Mouse (Mus musculus) left cerebral cortex, adult 2 months (tissue): ENCODE measurements at regions not wholly inside any gene's neighbourhood (a gene's known extent, or its start where the extent isn't known, plus 50 kb on each side); places are given as distances from the start of the nearest gene placed in this dataset.
A peak's percentile ranks its signal among the peaks of the same experiment; 100 is the strongest.

Experiments
- DNase-seq, 2 experiments: peaks; one replicate each; pipeline ENCODE4 v3.0.0; 2021 to 2022; ENCODE audit warnings: low spot score in 2 of 2, mixed read lengths in 1 of 2; ENCODE audit errors: extremely low spot score in 1 of 2
- H3K27ac ChIP-seq: fragments of 200-600 bp; 2 replicates; pipeline ENCODE4 v1.8.1; 2022
- H3K4me3 ChIP-seq: fragments of 200-600 bp; 2 replicates; pipeline ENCODE4 v1.8.1; 2022
- CTCF ChIP-seq: fragments of 200-600 bp; IDR thresholded peaks from 2 replicates; pipeline ENCODE4 v1.8.1; 2022; ENCODE audit warnings: antibody characterized with exemption, mild to moderate bottlenecking, moderate library complexity
- intact Hi-C: fragments of 180-260 bp; cut with DNase I; formaldehyde crosslinking; loops from one replicate; pipeline ENCODE4 v1.15.1; 2025

DNA sequence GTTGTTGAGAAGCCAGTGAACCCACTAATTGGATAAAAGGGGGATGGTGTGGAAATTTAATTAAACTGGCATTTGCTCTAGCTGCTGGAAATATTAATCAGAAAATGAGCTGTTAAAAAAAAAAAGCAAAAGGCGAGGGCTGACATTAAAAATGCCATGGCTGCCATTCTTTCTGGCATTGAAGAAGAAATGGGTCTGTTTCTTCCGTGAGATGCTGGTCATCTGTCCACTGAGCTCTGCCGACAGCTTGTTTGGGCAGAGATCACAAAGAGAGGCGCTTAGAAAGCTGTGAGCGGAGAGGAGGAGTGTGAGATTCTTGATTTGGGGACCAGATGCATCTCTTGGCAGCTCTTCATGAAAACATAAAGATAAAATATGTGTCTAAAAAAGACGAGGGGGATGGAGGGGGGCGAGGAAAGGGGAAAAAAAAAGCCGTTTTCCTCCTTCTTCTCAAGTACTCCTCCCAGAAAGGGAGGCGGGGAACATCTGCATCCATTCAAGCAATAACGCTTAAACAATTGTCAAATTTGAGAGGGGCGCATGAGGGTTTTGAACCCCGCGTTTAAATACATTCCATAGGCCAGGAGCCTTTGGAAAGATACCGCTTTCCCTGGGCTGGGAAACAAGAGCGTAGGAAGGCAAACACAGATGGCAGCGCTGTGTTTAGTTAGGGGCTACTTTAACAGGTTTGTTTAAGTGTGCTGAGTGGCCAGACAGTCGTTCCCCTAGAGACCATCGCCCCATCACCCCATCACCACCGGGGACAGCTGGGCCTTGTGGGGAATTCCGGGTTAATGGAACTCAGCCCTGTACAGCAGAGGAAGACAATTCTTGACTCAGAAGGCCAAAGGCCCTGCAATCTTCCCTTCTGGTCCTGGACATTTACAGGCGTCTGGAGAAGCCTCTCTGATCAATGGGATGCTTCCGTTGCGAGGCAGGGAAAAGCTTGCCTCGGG is 109.2 kb upstream of the Slit3 start:
- DNase-seq: peak; percentile 29 to 42
- TF ChIP-seq CTCF: no peak
- intact Hi-C loops: loop anchor here (5.0 to 10.0 kb wide), 3 partner anchors 74 to 406 kb away; no protein-coding TSS in a partner anchor
- Histone ChIP-seq H3K4me3 (no peak overlapping the region), H3K27ac (no peak overlapping the region)

- Histone ChIP-seq H3K4me3 (no peak overlapping the region), H3K27ac (no peak overlapping the region)
- intact Hi-C loops: no loop called here
- TF ChIP-seq CTCF: no peak
- DNase-seq: no peak
These were observed 114.1 kb upstream of the Slit3 start for GRCm38 (mm10) chr11:35006773-35007567.

DNA sequence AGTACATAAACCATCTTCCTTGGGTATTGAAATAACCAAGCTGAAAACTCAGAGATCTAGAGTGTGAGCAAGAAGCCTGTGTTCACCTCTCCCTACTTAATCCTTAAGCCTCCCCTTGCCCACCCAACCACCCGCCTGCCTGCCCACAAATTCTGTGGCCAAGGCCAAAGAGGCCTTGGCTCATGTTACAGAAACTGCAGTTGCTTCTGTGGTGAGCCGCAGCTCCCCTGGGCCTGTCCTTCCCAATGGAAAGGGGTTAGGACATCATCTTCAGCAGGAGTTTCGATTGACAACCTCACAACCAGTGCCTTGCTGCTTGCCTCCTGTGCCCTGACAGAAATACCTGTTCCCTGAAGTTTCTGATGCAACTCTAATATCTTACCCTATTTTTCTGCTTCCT is 115.9 kb upstream of the Slit3 start:
- Histone ChIP-seq H3K4me3 (no peak overlapping the region), H3K27ac (no peak overlapping the region)
- no peak for DNase-seq
- no peak for TF ChIP-seq CTCF
- intact Hi-C loops: no loop called here

GRCm38 (mm10) chr11:35004431-35004830 is 116.6 kb upstream of the Slit3 start:
- Histone ChIP-seq H3K27ac (no peak overlapping the region), H3K4me3 (no peak overlapping the region)
- TF ChIP-seq CTCF: no peak
- DNase-seq: no peak
- intact Hi-C loops: no loop called here

DNA sequence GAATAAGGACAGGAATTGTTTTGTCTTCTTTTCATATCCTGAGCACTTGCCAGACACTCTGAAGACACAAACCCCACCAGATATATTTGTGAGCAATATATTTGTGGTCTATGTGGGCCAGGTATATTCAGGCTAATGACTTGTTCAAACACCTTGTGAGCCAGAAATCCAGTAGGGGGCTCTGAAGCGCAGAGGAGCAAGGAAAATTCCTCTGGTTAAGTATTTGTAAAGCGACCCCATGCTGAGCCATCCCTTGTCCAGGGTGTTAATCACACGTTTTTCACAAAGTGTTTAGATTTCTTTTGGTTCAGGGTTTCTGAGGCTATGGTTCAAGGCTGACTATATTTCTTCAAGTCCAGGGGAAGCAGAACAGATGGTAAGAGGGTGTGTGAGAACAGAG is 117.1 kb upstream of the Slit3 start:
- no peak overlapping the region for H3K4me3 ChIP-seq
- no peak overlapping the region for H3K27ac ChIP-seq
- intact Hi-C loops: no loop called here
- DNase-seq: no peak
- TF ChIP-seq CTCF: peak; percentile 19

DNA sequence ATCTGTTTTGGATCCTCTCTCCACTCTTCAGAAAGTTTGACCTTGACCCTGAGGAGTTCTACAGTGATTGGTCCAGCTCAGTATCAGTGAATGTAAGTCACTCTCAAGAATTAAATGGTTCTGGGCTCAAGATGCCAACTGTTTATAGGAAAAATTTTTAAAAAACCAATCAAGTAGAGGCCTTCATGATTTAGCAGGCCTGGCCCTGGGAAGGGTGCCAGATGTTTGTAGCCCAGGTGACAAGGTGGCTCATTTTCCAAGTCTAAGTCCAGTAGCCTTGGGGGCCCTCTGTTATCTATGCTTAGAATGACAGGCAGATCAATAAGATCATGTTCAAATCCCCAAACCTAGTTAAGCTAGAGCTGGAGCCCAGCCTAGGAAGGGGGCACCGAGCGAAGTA is 123.1 kb upstream of the Slit3 start:
- H3K4me3 ChIP-seq: no peak overlapping the region
- no peak for DNase-seq
- no peak overlapping the region for H3K27ac ChIP-seq
- intact Hi-C loops: no loop called here
- TF ChIP-seq CTCF: no peak

- Histone ChIP-seq H3K4me3 (no peak overlapping the region), H3K27ac (no peak overlapping the region)
- DNase-seq: no peak
- TF ChIP-seq CTCF: no peak
- intact Hi-C loops: no loop called here
These were observed 125.5 kb upstream of the Slit3 start for GRCm38 (mm10) chr11:34995515-34995914.

GRCm38 (mm10) chr11:34982775-34983457 is 138.1 kb upstream of the Slit3 start:
- no peak overlapping the region for H3K4me3 ChIP-seq
- no peak for TF ChIP-seq CTCF
- intact Hi-C loops: no loop called here
- no peak overlapping the region for H3K27ac ChIP-seq
- no peak for DNase-seq

GRCm38 (mm10) chr11:34980210-34980609 is 140.8 kb upstream of the Slit3 start:
- no peak for DNase-seq
- no peak overlapping the region for H3K27ac ChIP-seq
- no peak overlapping the region for H3K4me3 ChIP-seq
- intact Hi-C loops: no loop called here
- no peak for TF ChIP-seq CTCF

- no peak for TF ChIP-seq CTCF
- intact Hi-C loops: no loop called here
- no peak overlapping the region for H3K27ac ChIP-seq
- DNase-seq: no peak
- H3K4me3 ChIP-seq: no peak overlapping the region
These were observed 143.2 kb upstream of the Slit3 start for GRCm38 (mm10) chr11:34977861-34978260.

- no peak overlapping the region for H3K27ac ChIP-seq
These were observed 142.4 kb upstream of the Spdl1 start for GRCm38 (mm10) chr11:34975771-34976302.

DNA sequence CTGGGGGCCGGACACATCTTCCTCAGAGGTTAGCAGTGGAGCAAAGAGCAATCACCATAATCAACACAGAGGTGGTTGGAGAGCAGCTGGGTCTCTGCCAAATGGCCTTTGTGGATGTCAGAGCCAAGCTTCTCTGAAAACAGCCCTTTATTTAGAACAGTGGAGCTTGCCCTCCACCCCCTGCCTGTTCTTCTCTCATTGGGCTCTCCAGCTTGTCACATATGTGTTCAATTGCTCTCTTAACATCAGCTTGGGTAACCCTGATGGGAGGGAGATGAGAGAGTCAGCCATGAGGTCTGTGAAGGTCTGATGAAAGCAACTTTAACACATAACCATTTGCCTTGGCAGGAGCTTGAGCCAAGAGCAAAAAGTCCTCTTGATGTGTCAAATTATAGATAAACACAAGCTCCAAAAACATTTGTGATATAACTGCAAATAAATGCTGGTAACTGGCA is 140.1 kb upstream of the Spdl1 start:
- intact Hi-C loops: no loop called here
- no peak overlapping the region for H3K27ac ChIP-seq
- no peak for DNase-seq
- H3K4me3 ChIP-seq: no peak overlapping the region
- no peak for TF ChIP-seq CTCF

More at GRCm38 (mm10) chr11:34975771-34976302, 142.4 kb upstream of the Spdl1 start:
- H3K4me3 ChIP-seq: no peak overlapping the region
- DNase-seq: no peak
- TF ChIP-seq CTCF: no peak
- intact Hi-C loops: no loop called here
